Mouse (Mus musculus): ENCODE results near the gene Fat3. TPM values are rescaled to one million over a fixed set of nuclear protein-coding genes. Genes with fewer than 3 reads are reported as not detected.
A peak's percentile ranks its signal among the peaks of the same experiment; 100 is the strongest.

Gene Fat3
- total RNA-seq, 1 experiment = 0.58 TPM

GRCm38 (mm10) chr9:16387527-16387926 is 113.6 kb downstream of the Fat3 start:
- Histone ChIP-seq H3K36me3 (ENCODE audit: control insufficient read depth, insufficient read depth, low read length, poor library complexity, severe bottlenecking) (no peaks in the 10 kb centered on the region), H3K4me3 (ENCODE audit: insufficient read depth in 1 of 2, low read depth in 1 of 2, low read length in 2 of 2, poor library complexity in 1 of 2, severe bottlenecking in 1 of 2) (no peak overlapping the region), H3K9ac (ENCODE audit: insufficient read depth, low read depth, low read length, poor library complexity, severe bottlenecking) (no peak overlapping the region), H3K27ac (ENCODE audit: insufficient read depth, low read depth, low read length, poor library complexity, severe bottlenecking) (no peak overlapping the region), H3K9me3 (ENCODE audit: control insufficient read depth, insufficient read depth, low read depth, low read length) (no peaks in the 10 kb centered on the region), H3K4me1 (ENCODE audit: control insufficient read depth in 2 of 2, insufficient read depth in 2 of 2, low read length in 2 of 2, poor library complexity in 1 of 2) (no peaks in the 10 kb centered on the region)
- TF ChIP-seq ZC3H11A (IDR thresholded peaks at IDR 0.05; ENCODE audit: borderline replicate concordance, low read depth, low read length) = no peak
- TF ChIP-seq MAFK (IDR thresholded peaks at IDR 0.05; ENCODE audit: insufficient read depth, low read depth, low read length) = 0 out of 2 replicates have a peak, but pooled peaks have one; percentile 10
- in situ Hi-C loops (cut with MboI; ENCODE audit: low sequenced_read_pairs in 2 of 2, unreplicated experiment in 2 of 2) = no loop called here
- DNase-seq (ENCODE audit: low read depth, low spot score) = no peak

GRCm38 (mm10) chr9:16363713-16364112 is 137.4 kb downstream of the Fat3 start:
- Histone ChIP-seq H3K4me3 (ENCODE audit: insufficient read depth in 1 of 2, low read depth in 1 of 2, low read length in 2 of 2, poor library complexity in 1 of 2, severe bottlenecking in 1 of 2) (no peak overlapping the region), H3K9me3 (ENCODE audit: control insufficient read depth, insufficient read depth, low read depth, low read length) (no peaks in the 10 kb centered on the region), H3K27ac (ENCODE audit: insufficient read depth, low read depth, low read length, poor library complexity, severe bottlenecking) (no peak overlapping the region), H3K9ac (ENCODE audit: insufficient read depth, low read depth, low read length, poor library complexity, severe bottlenecking) (no peak overlapping the region), H3K4me1 (ENCODE audit: control insufficient read depth in 2 of 2, insufficient read depth in 2 of 2, low read length in 2 of 2, poor library complexity in 1 of 2) (0 out of 4 replicates have a peak, but pooled peaks cover 2 to 4% of the 10 kb centered on the region in 2 experiments), H3K36me3 (ENCODE audit: control insufficient read depth, insufficient read depth, low read length, poor library complexity, severe bottlenecking) (no peaks in the 10 kb centered on the region)
- no peak for DNase-seq (ENCODE audit: low read depth, low spot score)
- TF ChIP-seq ZC3H11A (IDR thresholded peaks at IDR 0.05; ENCODE audit: borderline replicate concordance, low read depth, low read length) (no peak), ZNF384 (IDR thresholded peaks at IDR 0.05; ENCODE audit: low read depth, low read length) (no peak), HCFC1 (IDR thresholded peaks at IDR 0.05; ENCODE audit: borderline replicate concordance, insufficient read depth, low read length) (no peak), CHD2 (IDR thresholded peaks at IDR 0.05; ENCODE audit: low read depth, low read length) (no peak), MAFK (IDR thresholded peaks at IDR 0.05; ENCODE audit: insufficient read depth, low read depth, low read length) (no peak)
- in situ Hi-C loops (cut with MboI; ENCODE audit: low sequenced_read_pairs in 2 of 2, unreplicated experiment in 2 of 2) = no loop called here

- TF ChIP-seq ZC3H11A (IDR thresholded peaks at IDR 0.05; ENCODE audit: borderline replicate concordance, low read depth, low read length) = no peak
These were observed 139.3 kb downstream of the Fat3 start for GRCm38 (mm10) chr9:16361811-16362210.

GRCm38 (mm10) chr9:16356636-16357035 is 144.4 kb downstream of the Fat3 start:
- no peak overlapping the region for H3K27ac ChIP-seq (ENCODE audit: insufficient read depth, low read depth, low read length, poor library complexity, severe bottlenecking)
- H3K4me3 ChIP-seq (ENCODE audit: insufficient read depth in 1 of 2, low read depth in 1 of 2, low read length in 2 of 2, poor library complexity in 1 of 2, severe bottlenecking in 1 of 2) = no peak overlapping the region
- DNase-seq (ENCODE audit: low read depth, low spot score) = no peak
- H3K9ac ChIP-seq (ENCODE audit: insufficient read depth, low read depth, low read length, poor library complexity, severe bottlenecking) = no peak overlapping the region
- no peaks in the 10 kb centered on the region for H3K36me3 ChIP-seq (ENCODE audit: control insufficient read depth, insufficient read depth, low read length, poor library complexity, severe bottlenecking)
- in situ Hi-C loops (cut with MboI; ENCODE audit: low sequenced_read_pairs in 2 of 2, unreplicated experiment in 2 of 2) = no loop called here
- no peaks in the 10 kb centered on the region for H3K9me3 ChIP-seq (ENCODE audit: control insufficient read depth, insufficient read depth, low read depth, low read length)
- peaks cover 8 to 9% of the 10 kb centered on the region in 2 experiments; a peak in 3 of 4 replicates for H3K4me1 ChIP-seq (ENCODE audit: control insufficient read depth in 2 of 2, insufficient read depth in 2 of 2, low read length in 2 of 2, poor library complexity in 1 of 2)
- no peak for TF ChIP-seq MAFK (IDR thresholded peaks at IDR 0.05; ENCODE audit: insufficient read depth, low read depth, low read length)

More at GRCm38 (mm10) chr9:16361811-16362210, 139.3 kb downstream of the Fat3 start:
- Histone ChIP-seq H3K27ac (ENCODE audit: insufficient read depth, low read depth, low read length, poor library complexity, severe bottlenecking) (no peak overlapping the region), H3K4me1 (ENCODE audit: control insufficient read depth in 2 of 2, insufficient read depth in 2 of 2, low read length in 2 of 2, poor library complexity in 1 of 2) (0 out of 4 replicates have a peak, but pooled peaks cover 2 to 4% of the 10 kb centered on the region in 2 experiments), H3K9ac (ENCODE audit: insufficient read depth, low read depth, low read length, poor library complexity, severe bottlenecking) (no peak overlapping the region), H3K9me3 (ENCODE audit: control insufficient read depth, insufficient read depth, low read depth, low read length) (no peaks in the 10 kb centered on the region), H3K36me3 (ENCODE audit: control insufficient read depth, insufficient read depth, low read length, poor library complexity, severe bottlenecking) (no peaks in the 10 kb centered on the region), H3K4me3 (ENCODE audit: insufficient read depth in 1 of 2, low read depth in 1 of 2, low read length in 2 of 2, poor library complexity in 1 of 2, severe bottlenecking in 1 of 2) (no peak overlapping the region)
- DNase-seq (ENCODE audit: low read depth, low spot score) = peak; percentile 24
- in situ Hi-C loops (cut with MboI; ENCODE audit: low sequenced_read_pairs in 2 of 2, unreplicated experiment in 2 of 2) = no loop called here

- Histone ChIP-seq H3K36me3 (ENCODE audit: control insufficient read depth, insufficient read depth, low read length, poor library complexity, severe bottlenecking) (no peaks in the 10 kb centered on the region), H3K9me3 (ENCODE audit: control insufficient read depth, insufficient read depth, low read depth, low read length) (no peaks in the 10 kb centered on the region), H3K4me3 (ENCODE audit: insufficient read depth in 1 of 2, low read depth in 1 of 2, low read length in 2 of 2, poor library complexity in 1 of 2, severe bottlenecking in 1 of 2) (no peak overlapping the region), H3K27ac (ENCODE audit: insufficient read depth, low read depth, low read length, poor library complexity, severe bottlenecking) (no peak overlapping the region), H3K4me1 (ENCODE audit: control insufficient read depth in 2 of 2, insufficient read depth in 2 of 2, low read length in 2 of 2, poor library complexity in 1 of 2) (peaks cover 5 to 7% of the 10 kb centered on the region in 2 experiments; a peak in 3 of 4 replicates), H3K9ac (ENCODE audit: insufficient read depth, low read depth, low read length, poor library complexity, severe bottlenecking) (no peak overlapping the region)
- no peak for DNase-seq (ENCODE audit: low read depth, low spot score)
- TF ChIP-seq ZNF384 (IDR thresholded peaks at IDR 0.05; ENCODE audit: low read depth, low read length) (no peak), MAFK (IDR thresholded peaks at IDR 0.05; ENCODE audit: insufficient read depth, low read depth, low read length) (peak; percentile 71)
- in situ Hi-C loops (cut with MboI; ENCODE audit: low sequenced_read_pairs in 2 of 2, unreplicated experiment in 2 of 2) = no loop called here
These were observed 146.2 kb downstream of the Fat3 start for GRCm38 (mm10) chr9:16354906-16355305.

Measured in ES-E14 (cell line).